Mouse (Mus musculus) liver, adult 2 months (tissue): ENCODE data around the gene Gzmg. TPM values are rescaled to one million over a fixed set of nuclear protein-coding genes. Genes with fewer than 3 reads are reported as not detected.

Experiments
- polyA plus RNA-seq: library from polyadenylated mRNA; depleted of rRNA; stranded (reverse); fragments of >200 nt; gene quantifications from 2 replicates; pipeline ENCODE4 v1.2.3, GENCODE M21; 2012; rRNA removed
- total RNA-seq: library from RNA; depleted of rRNA; stranded (reverse); fragments of >200 nt; gene quantifications from 2 replicates; pipeline ENCODE4 v1.2.3, GENCODE M21; 2014; rRNA removed

The Gzmg gene
- total and polyA plus RNA-seq, 2 experiments, result not detected

Other genes starting within 250 kb of the Gzmg start
- gene Cma1, start 214.9 kb downstream of the Gzmg start, total RNA-seq, result not detected in 2 replicates
- gene Cma1, start 214.9 kb downstream of the Gzmg start, polyA plus RNA-seq, result not detected in 2 replicates
- not detected in 2 replicates for gene Cma2, start 208.6 kb downstream of the Gzmg start, total RNA-seq
- not detected in 2 replicates for gene Cma2, start 208.6 kb downstream of the Gzmg start, polyA plus RNA-seq
- gene Mcpt1, start 141.6 kb downstream of the Gzmg start, total RNA-seq, result not detected in 2 replicates
- not detected in 2 replicates for gene Mcpt1, start 141.6 kb downstream of the Gzmg start, polyA plus RNA-seq
- gene Mcpt9, start 129.1 kb downstream of the Gzmg start, total RNA-seq, result not detected in 2 replicates
- not detected in 2 replicates for gene Mcpt9, start 129.1 kb downstream of the Gzmg start, polyA plus RNA-seq
- gene Mcpt2, start 117.5 kb downstream of the Gzmg start, total RNA-seq, result not detected in 2 replicates
- gene Mcpt2, start 117.5 kb downstream of the Gzmg start, polyA plus RNA-seq, result not detected in 2 replicates
- gene Mcpt4, start 97.3 kb downstream of the Gzmg start, total RNA-seq, result not detected in 2 replicates
- gene Mcpt4, start 97.3 kb downstream of the Gzmg start, polyA plus RNA-seq, result not detected in 2 replicates
- gene Mcpt8, start 74.3 kb downstream of the Gzmg start, total RNA-seq, result not detected in 2 replicates
- gene Mcpt8, start 74.3 kb downstream of the Gzmg start, polyA plus RNA-seq, result not detected in 2 replicates
- not detected in 2 replicates for gene Ctsg, start 57.0 kb downstream of the Gzmg start, total RNA-seq
- gene Ctsg, start 57.0 kb downstream of the Gzmg start, polyA plus RNA-seq, result not detected in 2 replicates
- gene Gzme, start 39.0 kb downstream of the Gzmg start, total RNA-seq, result not detected in 2 replicates
- gene Gzme, start 39.0 kb downstream of the Gzmg start, polyA plus RNA-seq, result not detected in 2 replicates
- gene Gzmd, start 27.0 kb downstream of the Gzmg start, total RNA-seq, result not detected in 2 replicates
- not detected in 2 replicates for gene Gzmd, start 27.0 kb downstream of the Gzmg start, polyA plus RNA-seq
- gene Gzmn, start 15.0 kb upstream of the Gzmg start, total RNA-seq, result not detected in 2 replicates
- not detected in 2 replicates for gene Gzmn, start 15.0 kb upstream of the Gzmg start, polyA plus RNA-seq
- not detected in 2 replicates for gene Gzmf, start 51.8 kb upstream of the Gzmg start, total RNA-seq
- not detected in 2 replicates for gene Gzmf, start 51.8 kb upstream of the Gzmg start, polyA plus RNA-seq
- 0.28 TPM in 1 of 2 replicates, not detected in the other for gene Gzmc, start 75.1 kb upstream of the Gzmg start, total RNA-seq
- gene Gzmc, start 75.1 kb upstream of the Gzmg start, polyA plus RNA-seq, result not detected in 2 replicates
- gene Gzmb, start 102.7 kb upstream of the Gzmg start, total RNA-seq, result 0.34 and 1.0 TPM in 2 replicates
- 0.27 and 0.49 TPM in 2 replicates for gene Gzmb, start 102.7 kb upstream of the Gzmg start, polyA plus RNA-seq
- not detected in 2 replicates for gene Atp12a, start 205.5 kb upstream of the Gzmg start, total RNA-seq
- 0.04 TPM in 1 of 2 replicates, not detected in the other for gene Atp12a, start 205.5 kb upstream of the Gzmg start, polyA plus RNA-seq
- 0.07 and 0.18 TPM in 2 replicates for gene Rnf17, start 243.0 kb upstream of the Gzmg start, total RNA-seq
- not detected in 2 replicates for gene Rnf17, start 243.0 kb upstream of the Gzmg start, polyA plus RNA-seq